Mouse (Mus musculus): Measurements from ENCODE around the gene F11r.

DNA sequence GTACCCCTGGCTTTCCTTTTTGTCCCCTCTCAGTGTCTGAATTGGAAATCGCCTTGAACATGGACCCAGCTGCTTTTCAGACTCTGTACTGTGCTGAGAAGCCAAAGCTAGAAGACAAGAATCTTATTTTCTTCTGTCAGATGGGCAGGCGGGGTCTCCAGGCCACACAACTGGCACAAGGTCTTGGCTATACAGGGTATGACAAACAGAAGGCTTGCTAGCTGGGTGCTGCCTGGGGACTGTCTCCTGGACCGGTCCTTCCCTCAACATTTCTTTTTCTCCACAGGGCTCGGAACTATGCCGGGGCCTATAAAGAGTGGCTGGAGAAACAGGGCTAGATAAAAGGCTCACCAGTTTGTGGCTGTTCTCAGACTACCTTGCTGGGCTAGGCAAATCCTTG, 17.4 kb upstream of the F11r start:
- TF ChIP-seq CTCF (IDR thresholded peaks at IDR 0.05; ENCODE audit: control insufficient read depth, insufficient read depth, low read length) = no peak
- no peak for TF ChIP-seq POLR2A (IDR thresholded peaks at IDR 0.05; ENCODE audit: borderline replicate concordance, control insufficient read depth, low read depth, low read length)
